Mouse (Mus musculus): ENCODE data around the gene Tmod3. TPM values are rescaled to one million over a fixed set of nuclear protein-coding genes. Genes with fewer than 3 reads are reported as not detected.

Tmod3 gene
- total and polyA plus RNA-seq, 2 experiments: 4.8 to 20.8 TPM

- H3K27ac ChIP-seq (replicated peaks; ENCODE audit: insufficient read depth, low read depth, low read length): no peak overlapping the region
- no peaks in the 10 kb centered on the region for H3K4me1 ChIP-seq (ENCODE audit: control insufficient read depth, insufficient read depth, low read length)
- no peak overlapping the region for H3K9ac ChIP-seq (ENCODE audit: low read depth, low read length)
- H3K27me3 ChIP-seq (ENCODE audit: control insufficient read depth, insufficient read depth, low read length): no peaks in the 10 kb centered on the region
- TF ChIP-seq CTCF (IDR thresholded peaks at IDR 0.05; ENCODE audit: low read depth, low read length): no peak
- TF ChIP-seq POLR2A (IDR thresholded peaks at IDR 0.05; ENCODE audit: extremely low read depth, insufficient read depth, low read length): no peak
- no peak for DNase-seq (ENCODE audit: extremely low read depth, low read depth, low spot score)
- H3K36me3 ChIP-seq (ENCODE audit: control insufficient read depth, insufficient read depth, low read length): no peaks in the 10 kb centered on the region
- no peaks in the 10 kb centered on the region for H3K79me2 ChIP-seq (ENCODE audit: control insufficient read depth, insufficient read depth, low read length)
- whole genome bisulfite sequencing: 86% methylated on average over 6 of the region's 6 CpGs
- H3K4me3 ChIP-seq (ENCODE audit: insufficient read depth, low read depth, low read length): no peak overlapping the region
These were observed 19.9 kb upstream of the Tmod3 start for GRCm38 (mm10) chr9:75579321-75579720.

- 89% methylated on average over 5 of the region's 5 CpGs for WGBS
- TF ChIP-seq CTCF (IDR thresholded peaks at IDR 0.05; ENCODE audit: low read depth, low read length): no peak
- no peak for TF ChIP-seq POLR2A (IDR thresholded peaks at IDR 0.05; ENCODE audit: extremely low read depth, insufficient read depth, low read length)
- Histone ChIP-seq H3K9ac (ENCODE audit: low read depth, low read length) (no peak overlapping the region), H3K4me1 (ENCODE audit: control insufficient read depth, insufficient read depth, low read length) (no peaks in the 10 kb centered on the region), H3K27ac (replicated peaks; ENCODE audit: insufficient read depth, low read depth, low read length) (no peak overlapping the region), H3K36me3 (ENCODE audit: control insufficient read depth, insufficient read depth, low read length) (no peaks in the 10 kb centered on the region), H3K79me2 (ENCODE audit: control insufficient read depth, insufficient read depth, low read length) (no peaks in the 10 kb centered on the region), H3K27me3 (ENCODE audit: control insufficient read depth, insufficient read depth, low read length) (no peaks in the 10 kb centered on the region), H3K4me3 (ENCODE audit: insufficient read depth, low read depth, low read length) (no peak overlapping the region)
- DNase-seq (ENCODE audit: extremely low read depth, low read depth, low spot score): no peak
These were observed 11.8 kb upstream of the Tmod3 start for GRCm38 (mm10) chr9:75571036-75571942.

GRCm38 (mm10) chr9:75568399-75568798 lies 8.9 kb upstream of the Tmod3 start:
- Histone ChIP-seq H3K4me1 (ENCODE audit: control insufficient read depth, insufficient read depth, low read length) (no peaks in the 10 kb centered on the region), H3K79me2 (ENCODE audit: control insufficient read depth, insufficient read depth, low read length) (no peaks in the 10 kb centered on the region), H3K9ac (ENCODE audit: low read depth, low read length) (no peak overlapping the region), H3K27me3 (ENCODE audit: control insufficient read depth, insufficient read depth, low read length) (no peaks in the 10 kb centered on the region), H3K27ac (replicated peaks; ENCODE audit: insufficient read depth, low read depth, low read length) (no peak overlapping the region), H3K4me3 (ENCODE audit: insufficient read depth, low read depth, low read length) (no peak overlapping the region), H3K36me3 (ENCODE audit: control insufficient read depth, insufficient read depth, low read length) (no peaks in the 10 kb centered on the region)
- no peak for DNase-seq (ENCODE audit: extremely low read depth, low read depth, low spot score)
- 92% methylated on average over 6 of the region's 6 CpGs for WGBS
- no peak for TF ChIP-seq POLR2A (IDR thresholded peaks at IDR 0.05; ENCODE audit: extremely low read depth, insufficient read depth, low read length)
- no peak for TF ChIP-seq CTCF (IDR thresholded peaks at IDR 0.05; ENCODE audit: low read depth, low read length)

- Histone ChIP-seq H3K27ac (replicated peaks; ENCODE audit: insufficient read depth, low read depth, low read length) (no peak overlapping the region), H3K9ac (ENCODE audit: low read depth, low read length) (no peak overlapping the region), H3K4me3 (ENCODE audit: insufficient read depth, low read depth, low read length) (no peak overlapping the region), H3K36me3 (ENCODE audit: control insufficient read depth, insufficient read depth, low read length) (no peaks in the 10 kb centered on the region), H3K27me3 (ENCODE audit: control insufficient read depth, insufficient read depth, low read length) (no peaks in the 10 kb centered on the region), H3K79me2 (ENCODE audit: control insufficient read depth, insufficient read depth, low read length) (no peaks in the 10 kb centered on the region), H3K4me1 (ENCODE audit: control insufficient read depth, insufficient read depth, low read length) (no peaks in the 10 kb centered on the region)
- 85% methylated on average over 6 of the region's 6 CpGs for WGBS
- no peak for TF ChIP-seq CTCF (IDR thresholded peaks at IDR 0.05; ENCODE audit: low read depth, low read length)
- no peak for TF ChIP-seq POLR2A (IDR thresholded peaks at IDR 0.05; ENCODE audit: extremely low read depth, insufficient read depth, low read length)
- no peak for DNase-seq (ENCODE audit: extremely low read depth, low read depth, low spot score)
These were observed 5.4 kb upstream of the Tmod3 start for GRCm38 (mm10) chr9:75564892-75565291.

- no peak for DNase-seq (ENCODE audit: extremely low read depth, low read depth, low spot score)
- Histone ChIP-seq H3K4me1 (ENCODE audit: control insufficient read depth, insufficient read depth, low read length) (peaks cover 2% of the 10 kb centered on the region; the same call in 1 of the 2 replicates), H3K9ac (ENCODE audit: low read depth, low read length) (no peak overlapping the region), H3K27me3 (ENCODE audit: control insufficient read depth, insufficient read depth, low read length) (no peaks in the 10 kb centered on the region), H3K4me3 (ENCODE audit: insufficient read depth, low read depth, low read length) (no peak overlapping the region), H3K36me3 (ENCODE audit: control insufficient read depth, insufficient read depth, low read length) (no peaks in the 10 kb centered on the region), H3K79me2 (ENCODE audit: control insufficient read depth, insufficient read depth, low read length) (no peaks in the 10 kb centered on the region), H3K27ac (replicated peaks; ENCODE audit: insufficient read depth, low read depth, low read length) (no peak overlapping the region)
- WGBS: 77% methylated on average over 6 of the region's 6 CpGs
- TF ChIP-seq CTCF (IDR thresholded peaks at IDR 0.05; ENCODE audit: low read depth, low read length) (no peak), POLR2A (IDR thresholded peaks at IDR 0.05; ENCODE audit: extremely low read depth, insufficient read depth, low read length) (no peak)
These were observed 4.2 kb upstream of the Tmod3 start for GRCm38 (mm10) chr9:75563622-75564021.

- 83% methylated on average over 2 of the region's 2 CpGs for WGBS
- Histone ChIP-seq H3K79me2 (ENCODE audit: control insufficient read depth, insufficient read depth, low read length) (no peaks in the 10 kb centered on the region), H3K4me1 (ENCODE audit: control insufficient read depth, insufficient read depth, low read length) (peaks cover 4% of the 10 kb centered on the region; the same call in 1 of the 2 replicates), H3K9ac (ENCODE audit: low read depth, low read length) (no peak overlapping the region), H3K27me3 (ENCODE audit: control insufficient read depth, insufficient read depth, low read length) (no peaks in the 10 kb centered on the region), H3K36me3 (ENCODE audit: control insufficient read depth, insufficient read depth, low read length) (no peaks in the 10 kb centered on the region), H3K27ac (replicated peaks; ENCODE audit: insufficient read depth, low read depth, low read length) (no peak overlapping the region), H3K4me3 (ENCODE audit: insufficient read depth, low read depth, low read length) (no peak overlapping the region)
- no peak for TF ChIP-seq POLR2A (IDR thresholded peaks at IDR 0.05; ENCODE audit: extremely low read depth, insufficient read depth, low read length)
- TF ChIP-seq CTCF (IDR thresholded peaks at IDR 0.05; ENCODE audit: low read depth, low read length): no peak
- no peak for DNase-seq (ENCODE audit: extremely low read depth, low read depth, low spot score)
These were observed 3.7 kb upstream of the Tmod3 start for GRCm38 (mm10) chr9:75563176-75563575.

Data from liver, adult 2 months (tissue).